ENCODE assay signal across 17 mouse cellular contexts in genomic region chr10:40592186-40592585, GRCm38 (mm10). TPM values are rescaled to one million over a fixed set of nuclear protein-coding genes. Genes with fewer than 3 reads are reported as not detected.
DNase-seq lines count a peak whose midpoint lies in the region; ATAC-seq and TF ChIP-seq lines count a peak whose summit lies in the region.
"Had no signal": no experiment of that assay in that cellular context is flagged by ENCODE, and none has a peak within 500 bp of the region (broad histone marks: within the 10 kb centered on the region; RNA-seq: fewer than 3 reads in every experiment).

No protein-coding gene starts in this region.

- no peaks in the 10 kb centered on the region for H3K9me3 ChIP-seq in lung, embryonic 14.5 days (ENCODE audit: low read depth, low read length)
- H3K9me3 ChIP-seq in lung, postnatal 0 days (ENCODE audit: low read length): no peaks in the 10 kb centered on the region
- H3K9me3 ChIP-seq: hindbrain, embryonic 15.5 days; kidney, embryonic 15.5 days had no signal

- no peaks in the 10 kb centered on the region for H3K4me1 ChIP-seq in lung, embryonic 14.5 days (ENCODE audit: insufficient read depth)
- no peaks in the 10 kb centered on the region for H3K4me1 ChIP-seq in lung, postnatal 0 days (ENCODE audit: insufficient read depth, low read depth, low read length)
- H3K4me1 ChIP-seq: hindbrain, embryonic 15.5 days; kidney, embryonic 15.5 days had no signal

- no peak overlapping the region for H3K4me2 ChIP-seq in lung, embryonic 14.5 days
- no peak overlapping the region for H3K4me2 ChIP-seq in lung, postnatal 0 days (replicated peaks; ENCODE audit: low read depth, low read length)
- H3K4me2 ChIP-seq: hindbrain, embryonic 15.5 days; kidney, embryonic 15.5 days had no signal

- ATAC-seq in lung, embryonic 14.5 days (ENCODE audit: insufficient read depth): no peak
- ATAC-seq in lung, postnatal 0 days: no peak

- H3K27me3 ChIP-seq in lung, embryonic 14.5 days (ENCODE audit: insufficient read depth, low read length): no peaks in the 10 kb centered on the region
- H3K27me3 ChIP-seq in lung, postnatal 0 days (replicated peaks; ENCODE audit: insufficient read depth, low read length): no peaks in the 10 kb centered on the region
- H3K27me3 ChIP-seq: hindbrain, embryonic 15.5 days; kidney, embryonic 15.5 days had no signal

- H3K4me3 ChIP-seq in lung, embryonic 14.5 days (ENCODE audit: low read depth, low read length): no peak overlapping the region
- no peak overlapping the region for H3K4me3 ChIP-seq in lung, postnatal 0 days (ENCODE audit: low read depth, low read length)
- no peak overlapping the region for H3K4me3 ChIP-seq in left cerebral cortex, adult 2 months
- H3K4me3 ChIP-seq: hindbrain, embryonic 15.5 days; kidney, embryonic 15.5 days had no signal

- TF ChIP-seq EP300 in lung, postnatal 0 days (IDR thresholded peaks at IDR 0.05): no peak

- peak; percentile 44 for DNase-seq in lung, embryonic 14.5 days
- no peak for DNase-seq in lung, postnatal 0 days (ENCODE audit: low spot score)
- DNase-seq in layer of hippocampus, adult 18-20 months (ENCODE audit: low spot score in 2 of 2): peak; percentile 74 to 87
- DNase-seq in left cerebral cortex, adult 2 months (ENCODE audit: extremely low spot score in 1 of 2, low spot score in 2 of 2): peak; percentile 23 to 32
- peak; percentile 47 for DNase-seq in telencephalon, adult 2 months (ENCODE audit: low read depth, low spot score)
- DNase-seq in embryo, embryonic 10 days (ENCODE audit: low spot score): no peak
- DNase-seq in adrenal gland, postnatal 25 days: no peak
- DNase-seq: adrenal gland, postnatal 14 days; cerebellum, adult 18-20 months; gastrocnemius, postnatal 14 days; spleen, adult 18-20 months had no signal

- TF ChIP-seq CTCF in lung, embryonic 14.5 days (IDR thresholded peaks at IDR 0.05; ENCODE audit: low read depth): no peak
- TF ChIP-seq CTCF in lung, postnatal 0 days (IDR thresholded peaks at IDR 0.05): no peak
- no peak for TF ChIP-seq CTCF in left cerebral cortex, adult 2 months (IDR thresholded peaks at IDR 0.05)

- no peaks in the 10 kb centered on the region for H3K36me3 ChIP-seq in lung, embryonic 14.5 days (ENCODE audit: insufficient read depth)
- no peaks in the 10 kb centered on the region for H3K36me3 ChIP-seq in lung, postnatal 0 days (ENCODE audit: insufficient read depth, low read length)
- H3K36me3 ChIP-seq: hindbrain, embryonic 15.5 days; kidney, embryonic 15.5 days had no signal

- H3K9ac ChIP-seq in lung, embryonic 14.5 days: no peak overlapping the region
- H3K9ac ChIP-seq in lung, postnatal 0 days (replicated peaks; ENCODE audit: low read depth): no peak overlapping the region
- H3K9ac ChIP-seq: hindbrain, embryonic 15.5 days; kidney, embryonic 15.5 days had no signal

- 53% methylated on average over 7 of the region's 7 CpGs for WGBS in lung, embryonic 14.5 days
- WGBS in lung, postnatal 0 days: 48% methylated on average over 7 of the region's 7 CpGs

- H3K27ac ChIP-seq in lung, embryonic 14.5 days (ENCODE audit: low read depth): no peak overlapping the region
- H3K27ac ChIP-seq in lung, postnatal 0 days (ENCODE audit: low read length): no peak overlapping the region
- H3K27ac ChIP-seq in left cerebral cortex, adult 2 months: no peak overlapping the region
- H3K27ac ChIP-seq: hindbrain, embryonic 15.5 days; kidney, embryonic 15.5 days; stomach, postnatal 0 days had no signal

- intact Hi-C loops in left cerebral cortex, adult 2 months (cut with DNase I): no loop called here

RNA-seq across cellular contexts. Expression of gene Slc22a16, which starts 22.1 kb away (rescaled TPM):
- polyA plus RNA-seq in lung, embryonic 14.5 days (2014; fragmentation: Nextera tagmentation; extraction: Ambion mirVana): not detected in 2 replicates
- not detected in 2 replicates for polyA plus RNA-seq in lung, postnatal 0 days (2015; fragmentation: Nextera tagmentation; extraction: Ambion mirVana)
- not detected for total RNA-seq in layer of hippocampus, adult 18-20 months (2021)
- total RNA-seq in left cerebral cortex, adult 2 months (2021): not detected
- total RNA-seq in adrenal gland, postnatal 25 days (2021): not detected in 2 replicates
- total RNA-seq: adrenal gland, postnatal 14 days; gastrocnemius, postnatal 14 days had no signal
- polyA plus RNA-seq: heart, embryonic 16.5 days; hindbrain, embryonic 15.5 days; kidney, embryonic 15.5 days; limb, embryonic 11.5 days; liver, embryonic 16.5 days; stomach, postnatal 0 days had no signal

RNA-seq across cellular contexts. Expression of gene Ddo, which starts 37.6 kb away (rescaled TPM):
- polyA plus RNA-seq in lung, embryonic 14.5 days (2014; fragmentation: Nextera tagmentation; extraction: Ambion mirVana): 1.8 and 2.7 TPM in 2 replicates
- polyA plus RNA-seq in lung, postnatal 0 days (2015; fragmentation: Nextera tagmentation; extraction: Ambion mirVana): 5.0 and 5.5 TPM in 2 replicates
- 10 to 100 TPM; 18.8 to 19.4 TPM for total RNA-seq in layer of hippocampus, adult 18-20 months (2021)
- 10 to 100 TPM; 12.9 to 13.5 TPM for total RNA-seq in left cerebral cortex, adult 2 months (2021)
- 10.6 and 10.8 TPM in 2 replicates for total RNA-seq in adrenal gland, postnatal 25 days (2021)

Comparison
In these comparisons a context has a peak if more than half of its experiments do, and no peak if none do; other contexts are left out.
1. DNase-seq: peak in lung, embryonic 14.5 days (single experiment), layer of hippocampus, adult 18-20 months (2 of 2), left cerebral cortex, adult 2 months (2 of 2) and telencephalon, adult 2 months (single experiment); none in lung, postnatal 0 days (single experiment), embryo, embryonic 10 days (single experiment) and adrenal gland, postnatal 25 days (single experiment).